Mouse (Mus musculus) adipose tissue, adult 10 weeks (tissue): Measurements from ENCODE around the gene Smok2a. TPM values are rescaled to one million over a fixed set of nuclear protein-coding genes. Genes with fewer than 3 reads are reported as not detected.

ENCODE experiments used
- polyA plus RNA-seq: library from polyadenylated mRNA; stranded (reverse); fragments of 350-450 nt; fragmentation: Illumina TruSeq; extraction: RNeasy Lipid Tissue Mini Kit (QIAGEN cat#74804); gene quantifications from one replicate; pipeline ENCODE4 v1.2.3, GENCODE M21; 2014; ENCODE audit warnings: low read depth, low replicate concordance

Smok2a gene
- polyA plus RNA-seq, result 0.22 TPM

DNA sequence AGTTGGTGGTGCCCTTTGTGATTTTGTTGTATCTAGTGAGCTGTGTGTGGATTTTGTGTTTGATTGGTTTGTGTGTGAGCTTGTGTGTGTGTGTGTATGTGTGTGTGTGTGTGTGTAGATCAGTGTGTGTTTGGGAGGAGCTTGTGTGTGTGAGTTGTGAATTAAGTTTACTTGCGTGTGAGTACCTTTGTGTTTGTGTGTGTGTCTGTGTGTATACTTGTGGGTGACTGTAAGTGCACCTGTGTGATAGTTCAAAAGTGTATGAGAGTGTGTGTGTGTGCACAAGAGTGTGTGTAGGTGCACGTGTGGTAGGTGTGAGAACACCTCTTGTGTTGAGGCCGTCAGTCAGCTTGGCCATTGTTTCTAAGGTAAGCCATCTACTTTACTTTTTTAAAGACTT, at the start of gene Smok2a:
Smok2a (plus strand) TSS at position 301 of the 400 bp plus-strand sequence.

DNA sequence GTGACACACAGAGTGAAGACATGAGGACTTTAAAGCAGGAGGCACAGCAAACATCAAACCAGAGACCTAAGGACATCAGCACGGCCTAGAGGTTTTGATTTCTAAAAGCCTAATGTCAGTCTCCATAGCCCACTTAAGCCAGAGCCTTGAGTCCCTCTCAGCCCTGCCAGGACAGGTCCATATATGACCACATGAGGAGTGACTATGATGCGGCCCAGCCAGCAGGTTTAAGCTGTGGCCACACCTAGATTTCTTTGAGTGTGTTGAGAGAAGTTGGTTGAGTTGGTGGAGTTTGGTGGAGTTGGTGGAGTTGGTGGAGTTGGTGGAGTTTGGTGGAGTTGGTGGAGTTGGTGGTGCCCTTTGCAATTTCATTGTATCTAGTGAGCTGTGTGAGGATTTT, 9.0 kb downstream of the Smok2a start, which contains the start of gene Smok2b:
Smok2b (plus strand) TSS at position 301 of the 400 bp plus-strand sequence.

Other genes with a start within 250 kb of the Smok2a start
- gene Wtap, start 227.0 kb upstream of the Smok2a start, polyA plus RNA-seq, result 58.0 TPM
- gene Sod2, start 214.3 kb upstream of the Smok2a start, polyA plus RNA-seq, result 153 TPM
- gene Gpr31b, start 168.9 kb upstream of the Smok2a start, polyA plus RNA-seq, result not detected
- gene Tcp10b, start 160.1 kb upstream of the Smok2a start, polyA plus RNA-seq, result 6.8 TPM
- gene Unc93a, start 89.4 kb upstream of the Smok2a start, polyA plus RNA-seq, result 1.2 TPM
- not detected for gene Smok2b, start 9.1 kb downstream of the Smok2a start, polyA plus RNA-seq
- gene Tcp10c, start 133.4 kb downstream of the Smok2a start, polyA plus RNA-seq, result 13.0 TPM